Comparison of ENCODE assay signal across 9 mouse cellular contexts in the genomic region with DNA sequence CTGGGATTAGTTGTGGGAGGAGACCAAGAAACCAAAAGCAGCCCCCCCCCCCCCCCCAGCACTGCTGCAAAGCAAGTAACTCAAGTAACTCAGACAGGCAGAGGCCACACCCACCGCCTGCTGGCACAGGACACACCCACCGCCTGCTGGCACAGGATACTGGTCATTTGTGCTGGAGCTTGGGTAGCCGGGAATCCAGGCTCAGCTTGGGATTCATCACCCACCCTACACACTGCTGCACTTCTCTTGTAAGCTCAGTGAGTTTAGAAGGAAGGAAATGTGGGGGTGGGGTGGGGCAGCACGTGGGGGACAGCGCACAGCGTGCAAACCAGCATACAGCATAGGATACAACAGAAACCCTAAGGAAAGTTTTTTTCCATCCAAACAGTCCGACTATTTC. TPM values are rescaled to one million over a fixed set of nuclear protein-coding genes. Genes with fewer than 3 reads are reported as not detected.
DNase-seq lines count a peak whose midpoint lies in the region; ATAC-seq and TF ChIP-seq lines count a peak whose summit lies in the region.
"Had no signal": no experiment of that assay in that cellular context is flagged by ENCODE, and none has a peak within 500 bp of the region (broad histone marks: within the 10 kb centered on the region; RNA-seq: fewer than 3 reads in every experiment).

No protein-coding gene starts in this region.

- no peak overlapping the region for H3K9ac ChIP-seq in stomach, postnatal 0 days (ENCODE audit: low read length)
- H3K9ac ChIP-seq: midbrain, embryonic 12.5 days had no signal

- no peak overlapping the region for H3K4me2 ChIP-seq in stomach, postnatal 0 days (replicated peaks; ENCODE audit: low read depth)
- H3K4me2 ChIP-seq: midbrain, embryonic 12.5 days had no signal

- peaks cover 12% of the 10 kb centered on the region for H3K4me1 ChIP-seq in heart, embryonic 10.5 days
- no peaks in the 10 kb centered on the region for H3K4me1 ChIP-seq in stomach, postnatal 0 days (replicated peaks; ENCODE audit: control insufficient read depth, insufficient read depth)

- peaks cover 44% of the 10 kb centered on the region for H3K36me3 ChIP-seq in heart, embryonic 10.5 days
- H3K36me3 ChIP-seq in stomach, postnatal 0 days (ENCODE audit: control insufficient read depth, insufficient read depth, low read length) = peaks cover 20% of the 10 kb centered on the region

- 0 out of 2 replicates have a peak overlapping the region, but pooled peaks have one; percentile 6 for H3K4me3 ChIP-seq in heart, embryonic 10.5 days
- no peak overlapping the region for H3K4me3 ChIP-seq in stomach, postnatal 0 days (ENCODE audit: low read depth, low read length)
- H3K4me3 ChIP-seq: midbrain, embryonic 12.5 days had no signal

- 41% methylated on average over 7 of the region's 7 CpGs for WGBS in heart, embryonic 10.5 days
- WGBS in stomach, postnatal 0 days = 35% methylated on average over 7 of the region's 7 CpGs

- H3K9me3 ChIP-seq in heart, embryonic 10.5 days = no peaks in the 10 kb centered on the region
- H3K9me3 ChIP-seq in stomach, postnatal 0 days (ENCODE audit: control insufficient read depth, low read length) = no peaks in the 10 kb centered on the region
- H3K9me3 ChIP-seq: midbrain, embryonic 12.5 days had no signal

- peak; percentile 56 to 66 for DNase-seq in adrenal gland, adult (ENCODE audit: inconsistent age in 2 of 2, low spot score in 1 of 2)
- DNase-seq in adrenal gland, postnatal 4 days (ENCODE audit: low spot score in 2 of 2) = no peak
- peak; percentile 23 for DNase-seq in right cerebral cortex, adult 18-20 months
- DNase-seq in right cerebral cortex, postnatal 36 days (ENCODE audit: low spot score in 2 of 2) = no peak
- peak; percentile 79 for DNase-seq in heart, embryonic 10.5 days (ENCODE audit: low spot score)
- peak; percentile 60 to 73 for DNase-seq in kidney, postnatal 4 days
- DNase-seq in stomach, postnatal 0 days (ENCODE audit: low spot score) = peak; percentile 69
- no peak for DNase-seq in T-cell, adult 2 months (ENCODE audit: low spot score)

- no peaks in the 10 kb centered on the region for H3K27me3 ChIP-seq in heart, embryonic 10.5 days (ENCODE audit: insufficient read depth, poor library complexity, severe bottlenecking)
- no peaks in the 10 kb centered on the region for H3K27me3 ChIP-seq in stomach, postnatal 0 days (ENCODE audit: control insufficient read depth, insufficient read depth, low read length)
- H3K27me3 ChIP-seq: midbrain, embryonic 12.5 days had no signal

- TF ChIP-seq EP300 in stomach, postnatal 0 days (optimal IDR thresholded peaks at IDR 0.05) = no peak

- no peak for TF ChIP-seq CTCF in stomach, postnatal 0 days (IDR thresholded peaks at IDR 0.05; ENCODE audit: low read depth)

- H3K27ac ChIP-seq in heart, embryonic 10.5 days = 0 out of 2 replicates have a peak overlapping the region, but pooled peaks have one; percentile 42
- no peak overlapping the region for H3K27ac ChIP-seq in stomach, postnatal 0 days (replicated peaks)
- H3K27ac ChIP-seq: midbrain, embryonic 12.5 days had no signal

- peak; percentile 59 for ATAC-seq in stomach, postnatal 0 days (ENCODE audit: low FRiP score, low TSS enrichment)

RNA-seq across cellular contexts. Expression of gene Stac2, which starts 35.0 kb away (rescaled TPM):
- 1 to 10 TPM; 4.1 to 4.8 TPM for total RNA-seq in adrenal gland, postnatal 4 days (2021)
- polyA plus RNA-seq in heart, embryonic 10.5 days (2016; fragmentation: Nextera tagmentation; extraction: Ambion mirVana) = 0.21 and 0.34 TPM in 2 replicates
- polyA plus RNA-seq in stomach, postnatal 0 days (2015; fragmentation: Nextera tagmentation; extraction: Ambion mirVana) = 0.05 and 0.08 TPM in 2 replicates

Comparison
In these comparisons a context has a peak if more than half of its experiments do, and no peak if none do; other contexts are left out.
1. DNase-seq: peak in adrenal gland, adult (2 of 2), right cerebral cortex, adult 18-20 months (single experiment), heart, embryonic 10.5 days (single experiment), kidney, postnatal 4 days (2 of 2) and stomach, postnatal 0 days (single experiment); none in adrenal gland, postnatal 4 days (0 of 2), right cerebral cortex, postnatal 36 days (0 of 2) and T-cell, adult 2 months (single experiment).